Mouse (Mus musculus): Measurements from ENCODE around the gene Lrrc17.

DNA sequence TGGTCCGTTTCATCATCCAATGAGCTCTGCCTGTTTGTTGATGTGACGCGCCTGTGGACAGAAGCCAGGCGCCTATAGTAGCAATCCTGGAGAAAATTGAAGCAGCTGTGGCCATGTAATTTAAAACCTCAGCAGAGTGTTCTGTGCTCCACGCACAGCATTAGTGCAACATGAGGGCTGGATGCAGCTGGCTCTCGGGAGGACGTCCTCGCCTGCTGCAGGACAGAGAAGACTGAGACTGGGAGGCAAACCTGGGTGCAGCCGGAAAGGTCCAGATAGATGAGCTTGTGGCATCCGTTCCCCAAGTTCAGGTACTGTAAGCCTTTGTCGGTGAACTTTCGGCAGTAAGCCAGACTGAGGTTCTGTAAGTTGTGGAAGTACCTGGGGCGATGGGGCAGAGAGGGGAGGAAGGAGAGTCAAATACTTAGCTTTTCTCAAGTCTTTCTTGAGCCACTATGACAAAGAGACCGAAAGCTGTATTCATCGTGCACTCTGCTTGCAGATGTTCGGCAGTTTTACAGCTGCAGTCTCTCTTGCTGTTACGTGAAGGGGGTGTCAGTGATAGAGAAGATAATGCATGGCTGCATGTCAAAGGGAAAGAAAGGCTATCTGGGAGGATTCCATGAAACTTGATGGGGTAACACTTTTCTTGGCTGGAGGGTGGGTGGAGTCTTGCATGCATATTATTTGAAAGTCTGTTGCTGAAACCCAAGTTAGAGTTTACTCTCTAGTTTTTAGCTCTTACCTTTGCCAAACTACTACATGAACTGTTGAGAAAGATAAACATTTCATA is at the start of gene Lrrc17:
- TF ChIP-seq CTCF (IDR thresholded peaks at IDR 0.05; ENCODE audit: low read depth) (no peak), EP300 (IDR thresholded peaks at IDR 0.05; ENCODE audit: low read depth) (no peak)
